Mouse (Mus musculus) embryonic facial prominence, embryonic 11.5 days (tissue): ENCODE results near the gene Ntn4. TPM values are rescaled to one million over a fixed set of nuclear protein-coding genes. Genes with fewer than 3 reads are reported as not detected.

Experiments used
- ATAC-seq: fragments of 200-750 bp; cut with Nextera tagmentation; replicated peaks from 2 replicates; pipeline ENCODE4 v1.8.0; 2017; ENCODE audit warnings: low read depth; ENCODE audit not compliant: insufficient number of reproducible peaks, low FRiP score, low TSS enrichment
- DNase-seq: peaks from one replicate; pipeline ENCODE4 v3.0.0-alpha.2; 2015; ENCODE audit warnings: low spot score
- H3K27ac ChIP-seq: fragments of 300-500 bp; sonication (generic); replicated peaks from 2 replicates; pipeline ENCODE4 v1.5.1; 2014; ENCODE audit warnings: mild to moderate bottlenecking, low read depth, low read length, control low read depth
- H3K27me3 ChIP-seq: fragments of 300-500 bp; sonication (generic); 2 replicates; pipeline ENCODE4 v1.6.1; 2014; ENCODE audit warnings: mild to moderate bottlenecking, low read length, moderate library complexity, mixed read lengths; ENCODE audit not compliant: control insufficient read depth, insufficient read depth
- H3K36me3 ChIP-seq: fragments of 300-500 bp; sonication (generic); replicated peaks from 2 replicates; pipeline ENCODE4 v1.6.1; 2014; ENCODE audit warnings: low read depth, mild to moderate bottlenecking, low read length, moderate library complexity, mixed read lengths; ENCODE audit not compliant: control insufficient read depth, insufficient read depth
- H3K4me1 ChIP-seq: fragments of 300-500 bp; sonication (generic); 2 replicates; pipeline ENCODE4 v1.6.1; 2014; ENCODE audit warnings: low read length, mixed read lengths; ENCODE audit not compliant: control insufficient read depth, insufficient read depth
- H3K4me2 ChIP-seq: fragments of 300-500 bp; sonication (generic); 2 replicates; pipeline ENCODE4 v1.6.1; 2014; ENCODE audit warnings: low read depth, mild to moderate bottlenecking, control low read depth, low read length, moderate library complexity
- H3K4me3 ChIP-seq: fragments of 300-500 bp; sonication (generic); 2 replicates; pipeline ENCODE4 v1.5.1; 2014; ENCODE audit warnings: low read depth, low read length, control low read depth
- H3K9ac ChIP-seq: fragments of 300-500 bp; sonication (generic); replicated peaks from 2 replicates; pipeline ENCODE4 v1.6.1; 2014; ENCODE audit warnings: mild to moderate bottlenecking, control low read depth, low read length
- H3K9me3 ChIP-seq: fragments of 300-500 bp; sonication (generic); replicated peaks from 2 replicates; pipeline ENCODE4 v1.6.1; 2016; ENCODE audit warnings: mild to moderate bottlenecking, low read length, inconsistent platforms, mixed read lengths; ENCODE audit not compliant: control insufficient read depth
- WGBS: fragments of 180-500 bp; shearing (Covaris S2); extraction: QIAGEN DNeasy Blood & Tissue Kit; methylation state at CpG from one replicate; pipeline ENCODE4 v1.1.7; 2014; 5-methylcytosine and 5-hydroxymethylcytosine counted together
- polyA plus RNA-seq: library from polyadenylated mRNA; unstranded; fragments of >200 nt; fragmentation: Nextera tagmentation; extraction: Ambion mirVana; gene quantifications from 2 replicates; pipeline ENCODE4 v1.2.1, GENCODE M21; 2014

Ntn4 gene
- polyA plus RNA-seq, 1 experiment from 2014 or later = 0.50 TPM

DNA sequence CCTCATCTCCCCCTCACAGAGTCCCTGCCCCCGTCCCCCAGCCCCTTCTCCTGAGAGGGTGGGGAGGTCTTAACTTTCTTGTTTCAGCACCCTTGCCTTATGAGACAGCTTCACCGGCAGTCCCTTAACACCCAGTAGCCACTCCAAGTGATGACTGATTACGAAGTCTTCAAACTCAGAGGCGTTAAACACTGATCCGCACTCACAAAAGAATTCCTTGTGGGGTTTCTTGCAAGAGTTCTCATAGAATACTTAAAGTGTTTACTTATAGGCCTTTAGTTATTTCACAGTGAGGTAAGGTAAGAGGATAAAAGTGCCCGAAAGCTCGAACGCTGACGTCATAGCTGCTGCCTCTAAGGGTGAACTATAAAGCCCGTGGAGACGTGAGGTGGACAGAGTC lies 50.9 kb downstream of the Ntn4 start:
- Histone ChIP-seq H3K36me3 (no peaks in the 10 kb centered on the region), H3K27me3 (no peaks in the 10 kb centered on the region), H3K9me3 (no peaks in the 10 kb centered on the region), H3K9ac (no peak overlapping the region), H3K4me2 (no peak overlapping the region), H3K4me1 (no peaks in the 10 kb centered on the region), H3K27ac (no peak overlapping the region), H3K4me3 (no peak overlapping the region)
- WGBS = 70% methylated on average over 11 of the region's 11 CpGs
- no peak for ATAC-seq
- no peak for DNase-seq

GRCm38 (mm10) chr10:93695043-93695791 lies 54.7 kb downstream of the Ntn4 start:
- DNase-seq (peak; percentile 11), ATAC-seq (no peak)
- Histone ChIP-seq H3K36me3 (no peaks in the 10 kb centered on the region), H3K9me3 (no peaks in the 10 kb centered on the region), H3K9ac (no peak overlapping the region), H3K4me2 (no peak overlapping the region), H3K27ac (no peak overlapping the region), H3K4me3 (no peak overlapping the region), H3K27me3 (no peaks in the 10 kb centered on the region), H3K4me1 (no peaks in the 10 kb centered on the region)
- WGBS = 46% methylated on average over 21 of the region's 21 CpGs

DNA sequence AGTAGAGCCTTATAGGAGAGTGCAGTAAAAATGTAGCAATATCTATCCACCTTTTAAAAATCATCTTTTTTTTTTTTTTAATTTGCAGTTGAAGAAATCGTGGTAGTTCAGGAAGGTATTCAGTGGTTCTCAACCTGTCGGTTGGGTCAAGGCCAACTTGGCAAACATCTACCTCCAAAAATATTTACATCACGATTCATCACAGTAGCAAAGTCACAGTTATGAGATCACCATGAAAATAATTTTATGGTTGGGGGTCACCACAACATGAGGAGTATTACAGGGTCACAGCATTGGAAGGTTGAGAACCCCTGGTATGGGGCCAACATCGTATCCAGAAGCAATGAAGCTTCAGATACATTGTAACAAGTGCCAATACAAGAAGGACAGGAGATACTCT lies 55.5 kb downstream of the Ntn4 start:
- Histone ChIP-seq H3K27me3 (no peaks in the 10 kb centered on the region), H3K27ac (no peak overlapping the region), H3K9ac (no peak overlapping the region), H3K9me3 (no peaks in the 10 kb centered on the region), H3K4me2 (no peak overlapping the region), H3K36me3 (no peaks in the 10 kb centered on the region), H3K4me1 (no peaks in the 10 kb centered on the region), H3K4me3 (no peak overlapping the region)
- no peak for DNase-seq
- WGBS = 94% methylated on average over 4 of the region's 4 CpGs
- ATAC-seq = no peak

DNA sequence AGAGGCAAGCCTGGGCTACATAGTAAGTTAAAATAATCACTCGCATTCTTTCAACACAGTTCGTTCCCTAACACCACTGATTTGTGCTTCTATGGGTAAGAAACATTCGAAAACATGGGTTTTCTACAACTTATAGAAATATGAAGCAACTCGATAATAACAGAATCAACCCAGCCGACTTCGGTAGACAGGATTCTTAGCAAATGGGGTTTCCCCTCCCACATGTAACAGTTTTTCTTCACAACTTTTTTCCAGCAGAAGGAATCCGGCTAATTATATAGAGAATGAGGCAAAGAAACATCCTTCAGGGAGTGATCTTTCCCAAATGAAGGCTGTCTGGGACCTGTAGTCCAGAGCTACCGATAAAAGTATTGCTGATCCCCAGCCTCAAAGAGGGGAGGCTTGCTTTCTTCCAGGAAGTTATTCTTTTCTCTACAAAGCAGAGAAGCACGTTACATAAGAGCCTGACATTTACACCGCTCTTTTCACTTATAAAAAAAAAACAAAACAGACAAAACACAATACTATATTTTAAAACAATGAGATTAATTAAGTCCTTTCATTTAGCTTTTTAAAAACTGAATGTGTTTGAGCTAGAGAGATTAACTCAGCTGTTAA lies 57.5 kb downstream of the Ntn4 start:
- WGBS = 89% methylated on average over 10 of the region's 10 CpGs
- Histone ChIP-seq H3K4me3 (no peak overlapping the region), H3K27ac (no peak overlapping the region), H3K4me1 (no peaks in the 10 kb centered on the region), H3K4me2 (no peak overlapping the region), H3K9ac (no peak overlapping the region), H3K36me3 (no peaks in the 10 kb centered on the region), H3K9me3 (no peaks in the 10 kb centered on the region), H3K27me3 (no peaks in the 10 kb centered on the region)
- DNase-seq = no peak
- no peak for ATAC-seq

- Histone ChIP-seq H3K9me3 (no peaks in the 10 kb centered on the region), H3K4me2 (no peak overlapping the region), H3K9ac (no peak overlapping the region), H3K27me3 (no peaks in the 10 kb centered on the region), H3K4me1 (no peaks in the 10 kb centered on the region), H3K27ac (no peak overlapping the region), H3K36me3 (no peaks in the 10 kb centered on the region), H3K4me3 (no peak overlapping the region)
- DNase-seq = no peak
- 88% methylated on average over 10 of the region's 10 CpGs for WGBS
- ATAC-seq = no peak
Measured at GRCm38 (mm10) chr10:93699689-93700478, 59.4 kb downstream of the Ntn4 start.

- no peak overlapping the region for H3K9ac ChIP-seq
- no peak for DNase-seq
Measured at GRCm38 (mm10) chr10:93700589-93701363, 60.3 kb downstream of the Ntn4 start.

GRCm38 (mm10) chr10:93703946-93704345 lies 63.5 kb downstream of the Ntn4 start:
- Histone ChIP-seq H3K4me3 (no peak overlapping the region), H3K36me3 (no peaks in the 10 kb centered on the region), H3K9me3 (no peaks in the 10 kb centered on the region), H3K4me1 (no peaks in the 10 kb centered on the region), H3K27ac (no peak overlapping the region), H3K9ac (no peak overlapping the region), H3K4me2 (no peak overlapping the region), H3K27me3 (no peaks in the 10 kb centered on the region)
- no peak for ATAC-seq
- WGBS = 91% methylated on average over 4 of the region's 4 CpGs
- DNase-seq = no peak

More at GRCm38 (mm10) chr10:93700589-93701363, 60.3 kb downstream of the Ntn4 start:
- no peak for ATAC-seq
- Histone ChIP-seq H3K27ac (no peak overlapping the region), H3K4me2 (no peak overlapping the region), H3K4me1 (no peaks in the 10 kb centered on the region), H3K36me3 (no peaks in the 10 kb centered on the region), H3K27me3 (no peaks in the 10 kb centered on the region), H3K4me3 (no peak overlapping the region), H3K9me3 (no peaks in the 10 kb centered on the region)
- 79% methylated on average over 21 of the region's 21 CpGs for WGBS
